Mouse (Mus musculus) forelimb bud, embryonic 11.5 days (tissue): ENCODE data around the gene Rc3h2.

Experiments
- DNase-seq: peaks from one replicate; pipeline ENCODE4 v3.0.0-alpha.2; 2012; ENCODE audit warnings: low read depth, low spot score

Gene Rc3h2

GRCm38 (mm10) chr2:37338497-37339187, 84.1 kb downstream of the Rc3h2 start:
- DNase-seq = peak; percentile 43

GRCm38 (mm10) chr2:37333321-37333720, 89.4 kb downstream of the Rc3h2 start:
- DNase-seq = no peak

- no peak for DNase-seq
Measured at GRCm38 (mm10) chr2:37326215-37326614, 96.5 kb downstream of the Rc3h2 start, which contains the start of gene Olfr368. Gene Olfr368 (plus strand): TSS chr2:37326515.
